Mouse (Mus musculus) CD4-positive, CD25-positive, alpha-beta regulatory T cell, adult 4 months (primary cell): ENCODE results near the gene Erbb4. TPM values are rescaled to one million over a fixed set of nuclear protein-coding genes. Genes with fewer than 3 reads are reported as not detected.

ENCODE experiments used
- ATAC-seq: one replicate; pipeline ENCODE4 v1.8.0; 2017
- polyA plus RNA-seq, 2 experiments: library from polyadenylated mRNA; unstranded; fragments of 100-300 nt; shearing (Covaris generic); gene quantifications; one replicate each; pipeline ENCODE4 v1.2.1; 2017

Gene Erbb4
- polyA plus RNA-seq, 2 experiments from 2014 or later, result not detected

DNA sequence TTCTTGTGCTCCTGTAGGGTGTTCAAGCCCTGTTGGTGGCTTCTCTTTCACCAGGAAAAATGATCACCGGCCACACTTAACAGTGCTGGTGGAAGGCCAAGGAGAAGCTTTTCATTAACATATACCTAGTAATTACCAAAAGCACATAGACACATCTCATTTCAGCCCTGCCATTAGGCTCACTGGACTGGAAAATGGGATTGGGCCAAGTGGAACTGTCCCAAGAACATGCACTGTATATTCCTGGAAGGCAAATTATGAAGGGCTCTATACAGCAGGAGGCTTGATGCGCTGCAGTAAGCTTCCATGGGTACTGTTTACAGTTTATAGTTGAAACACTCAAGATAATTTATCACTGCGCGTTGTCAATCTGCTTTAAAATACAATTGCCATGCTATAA, 248.4 kb downstream of the Erbb4 start:
- no peak for ATAC-seq

DNA sequence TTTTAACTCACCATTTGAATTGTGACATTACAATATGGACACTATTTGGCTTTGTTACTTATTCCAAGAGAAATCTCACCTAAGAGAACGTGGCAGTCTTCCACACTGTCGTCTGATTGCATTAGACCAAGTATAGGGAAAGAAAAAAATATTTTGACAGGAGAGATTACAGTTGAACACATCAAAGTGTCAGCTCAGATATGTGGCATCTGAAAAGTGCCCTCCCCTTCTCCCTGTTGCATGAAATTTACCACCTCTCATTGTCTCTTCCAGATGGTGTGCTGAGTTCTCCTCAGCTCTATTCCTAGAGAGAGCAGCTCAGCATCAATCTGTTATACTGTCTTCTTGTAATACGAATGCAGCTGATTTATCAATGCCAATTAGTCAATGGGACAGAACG, 268.5 kb downstream of the Erbb4 start:
- ATAC-seq, result no peak

DNA sequence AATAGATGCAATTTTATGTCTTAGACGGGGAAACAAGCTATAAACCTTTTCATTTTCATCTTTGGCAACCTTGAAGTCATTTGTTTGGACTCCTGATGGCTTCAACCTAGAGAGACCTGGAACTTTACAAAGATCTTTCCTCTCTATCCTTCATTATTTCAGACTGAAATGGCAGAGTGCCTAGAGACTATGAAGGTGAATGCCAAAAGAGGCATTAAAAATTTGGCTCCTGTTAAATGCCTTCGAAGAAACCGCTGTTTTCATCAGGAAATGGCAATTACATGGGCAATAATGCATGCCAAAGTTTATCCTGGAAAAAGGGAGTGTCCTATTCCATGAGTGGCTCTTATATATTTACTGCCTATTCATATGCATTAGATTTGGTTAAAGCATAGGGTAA, 273.2 kb downstream of the Erbb4 start:
- ATAC-seq, result no peak

DNA sequence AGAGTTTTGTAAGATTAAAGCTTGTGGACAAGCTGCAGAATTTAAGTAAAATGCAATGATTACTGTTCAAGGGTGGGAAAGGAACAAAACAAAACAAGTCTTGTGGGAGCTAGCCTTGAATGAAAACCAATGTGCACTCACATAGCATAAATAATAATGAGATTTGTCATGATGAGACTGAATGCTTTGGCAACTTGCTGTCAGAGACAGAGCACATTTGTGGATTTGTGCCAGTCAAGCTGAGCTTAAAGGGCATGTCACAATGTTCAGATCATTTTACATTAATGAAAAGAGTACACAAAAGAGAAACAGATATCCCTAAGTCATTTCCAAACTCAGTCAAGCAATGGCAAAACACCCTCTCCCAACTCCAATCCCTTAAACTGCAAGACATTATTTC, 275.8 kb downstream of the Erbb4 start:
- no peak for ATAC-seq

DNA sequence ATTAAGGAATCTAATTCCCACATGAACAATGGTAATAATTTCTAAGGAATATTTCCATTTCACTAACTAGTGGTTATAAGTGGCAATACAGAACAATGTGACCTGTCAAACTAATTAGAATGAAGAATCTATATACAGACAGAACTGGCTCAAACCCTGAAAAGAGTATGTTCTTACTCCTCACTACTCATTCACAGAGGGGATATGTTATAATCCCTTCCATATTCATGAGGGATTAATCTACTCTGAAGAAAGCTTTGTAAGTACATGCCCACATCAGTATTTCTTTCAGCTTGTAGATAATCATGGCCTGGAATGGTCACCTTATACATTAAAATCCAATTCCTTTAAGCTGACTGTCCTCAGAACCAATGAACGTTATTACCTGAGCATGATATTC, 276.3 kb downstream of the Erbb4 start:
- no peak for ATAC-seq

DNA sequence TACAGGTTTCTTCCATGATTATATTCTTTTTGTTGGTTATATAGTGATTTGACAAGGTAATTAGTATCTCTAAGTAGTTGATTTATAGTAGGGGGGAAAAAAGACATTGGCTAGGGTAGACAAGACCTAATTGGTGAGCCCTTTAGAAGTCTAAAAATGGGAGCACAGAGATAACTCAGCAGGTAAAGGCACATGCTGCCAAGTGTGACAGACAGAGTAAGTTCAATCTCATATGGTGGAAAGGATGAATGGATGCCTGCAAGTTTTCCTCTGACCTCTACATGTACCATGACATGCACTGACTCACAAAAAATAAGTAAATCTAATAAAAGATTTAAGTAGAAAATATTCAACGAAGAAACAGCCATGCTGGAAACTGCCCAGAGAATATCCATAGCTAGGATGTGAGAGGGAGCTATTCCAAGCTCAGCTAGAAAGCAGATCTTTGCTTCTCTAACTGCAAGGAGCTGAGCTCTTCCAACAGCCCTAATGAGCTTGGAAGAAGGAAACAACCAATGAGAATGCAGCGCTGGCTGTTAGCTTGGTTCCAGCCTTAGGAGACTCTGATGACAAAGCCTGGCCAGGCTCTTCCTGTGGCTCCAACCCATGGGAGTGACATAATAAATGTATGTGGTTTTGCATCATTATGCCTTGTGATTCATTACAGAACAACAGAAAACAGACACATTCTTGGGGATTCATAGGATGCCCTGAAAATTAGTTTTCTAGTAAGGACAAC, 277.2 kb downstream of the Erbb4 start:
- ATAC-seq, result no peak

DNA sequence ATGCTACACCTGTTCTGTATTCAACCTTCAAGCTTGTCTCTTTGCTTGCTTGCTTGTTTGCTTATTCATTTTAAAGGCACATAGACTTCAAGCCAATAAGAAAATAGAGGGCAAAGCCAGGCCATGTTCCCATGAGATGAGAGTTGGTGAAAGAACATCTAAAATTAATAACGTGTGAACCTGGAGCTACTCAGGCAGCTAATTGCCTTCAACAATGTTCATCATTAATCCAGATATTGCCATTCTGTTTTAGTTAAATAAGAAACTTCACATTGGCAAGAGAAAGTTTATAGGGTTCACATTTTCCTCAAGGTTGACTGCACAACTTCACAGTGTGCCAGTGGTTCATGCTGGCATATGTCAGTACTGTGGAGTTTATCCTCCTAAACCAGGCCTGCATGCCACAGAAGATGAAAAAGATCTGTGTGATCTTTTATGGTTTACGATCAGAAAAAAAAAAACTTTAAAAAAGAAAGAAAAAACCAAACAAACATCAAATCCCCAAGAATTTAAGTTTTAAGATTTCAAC, 284.7 kb downstream of the Erbb4 start:
- no peak for ATAC-seq

DNA sequence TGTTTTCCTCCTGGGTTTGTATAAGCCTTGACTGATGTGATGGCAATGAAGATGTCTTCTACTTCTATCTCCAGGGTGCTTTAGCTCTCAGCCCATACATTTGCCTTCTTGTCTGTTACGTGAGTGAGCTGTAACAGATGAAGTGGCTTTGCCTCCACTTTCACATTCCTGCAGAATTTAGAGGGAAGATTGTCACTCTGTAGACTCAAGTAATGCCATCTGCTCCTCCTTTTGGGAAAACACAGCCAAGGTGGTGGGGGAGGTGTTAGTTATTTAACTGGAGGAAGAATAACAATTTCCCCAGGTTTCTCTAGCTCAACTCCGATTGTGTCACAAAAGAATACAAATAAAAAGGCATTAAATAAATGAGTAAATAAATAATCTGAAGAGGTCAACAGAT, 301.1 kb downstream of the Erbb4 start:
- no peak for ATAC-seq

DNA sequence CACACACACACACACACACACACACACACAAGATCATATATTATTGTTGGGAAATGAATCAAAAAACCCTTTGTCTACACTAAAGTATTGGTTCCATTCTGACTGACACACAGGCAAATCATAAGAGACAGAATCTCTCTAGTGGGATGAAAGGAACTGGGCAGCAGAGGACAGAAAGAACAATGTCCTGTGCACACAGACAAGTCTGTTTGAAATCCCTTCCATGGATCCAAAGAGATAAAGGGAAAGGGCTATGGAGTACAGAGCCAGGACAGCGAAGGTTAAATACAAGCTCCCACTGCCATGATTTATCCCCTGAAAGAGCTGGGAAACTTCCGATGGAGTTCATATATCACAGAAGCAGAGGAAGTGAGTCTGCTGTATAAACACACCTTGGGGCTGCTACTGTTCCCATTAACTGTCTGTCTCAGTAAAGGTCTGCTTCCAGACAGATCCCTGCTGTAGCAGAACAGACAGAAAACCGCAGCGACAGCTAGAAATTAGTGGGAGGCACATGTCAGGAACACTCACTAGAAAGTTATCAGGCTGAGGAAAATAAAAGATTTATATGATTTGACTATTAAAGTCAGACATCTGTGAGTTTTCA, 320.3 kb downstream of the Erbb4 start:
- ATAC-seq, result no peak

DNA sequence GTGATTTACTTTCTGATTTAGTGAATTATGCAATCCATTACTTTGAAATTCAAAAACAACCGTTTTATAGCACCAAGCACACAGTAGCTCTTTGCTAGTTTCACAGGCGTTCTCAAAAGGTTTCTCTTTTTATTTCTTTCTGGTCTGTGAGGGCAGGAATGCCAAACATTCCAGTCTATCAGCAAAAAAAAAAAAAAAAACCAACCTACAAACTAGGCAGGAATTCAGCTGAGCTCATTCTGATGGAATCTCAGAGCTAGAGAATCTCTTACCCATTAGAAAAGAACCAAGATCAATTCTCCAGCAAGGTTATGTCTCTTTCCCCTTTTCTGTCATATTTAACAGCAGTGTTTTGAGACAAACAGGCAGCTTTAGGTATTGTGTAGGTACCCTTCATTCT, 327.2 kb downstream of the Erbb4 start:
- ATAC-seq, result no peak

DNA sequence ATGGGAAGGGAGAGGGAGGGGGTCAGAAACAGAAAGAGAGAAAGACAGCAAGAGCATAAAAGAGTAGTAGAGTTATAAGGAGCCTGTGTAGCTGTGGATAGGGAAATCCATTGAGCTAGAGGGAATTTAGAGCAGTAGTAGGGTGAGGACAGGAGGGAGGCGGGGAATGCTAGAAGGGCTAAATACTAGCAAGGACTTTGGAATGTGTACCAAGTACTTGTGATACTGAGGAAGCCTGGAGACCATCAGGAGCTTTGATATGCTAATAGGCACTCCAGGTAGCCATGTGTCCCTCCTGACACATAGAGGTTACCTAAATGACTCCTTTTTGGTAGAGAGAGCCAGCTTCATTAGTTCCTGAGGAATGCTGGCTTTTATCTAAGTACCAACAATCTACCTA, 327.8 kb downstream of the Erbb4 start:
- ATAC-seq, result no peak

DNA sequence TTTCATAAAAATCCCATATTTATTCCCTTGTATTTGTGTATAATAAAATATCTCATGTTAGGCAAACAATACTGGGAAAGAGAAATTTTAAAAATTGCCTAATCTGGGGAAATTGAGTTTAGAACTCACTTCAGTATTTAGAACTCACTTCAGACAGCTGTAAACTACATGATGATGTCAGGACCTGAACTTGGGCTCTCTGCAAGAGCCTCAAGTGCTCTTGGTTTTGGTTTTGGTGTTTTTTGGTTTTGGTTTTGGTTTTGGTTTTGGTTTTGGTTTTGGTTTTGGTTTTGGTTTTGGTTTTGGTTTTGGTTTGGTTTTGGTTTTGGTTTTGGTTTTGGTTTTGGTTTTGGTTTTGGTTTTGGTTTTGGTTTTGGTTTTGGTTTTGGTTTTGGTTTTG, 341.8 kb downstream of the Erbb4 start:
- ATAC-seq, result peak; percentile 68

DNA sequence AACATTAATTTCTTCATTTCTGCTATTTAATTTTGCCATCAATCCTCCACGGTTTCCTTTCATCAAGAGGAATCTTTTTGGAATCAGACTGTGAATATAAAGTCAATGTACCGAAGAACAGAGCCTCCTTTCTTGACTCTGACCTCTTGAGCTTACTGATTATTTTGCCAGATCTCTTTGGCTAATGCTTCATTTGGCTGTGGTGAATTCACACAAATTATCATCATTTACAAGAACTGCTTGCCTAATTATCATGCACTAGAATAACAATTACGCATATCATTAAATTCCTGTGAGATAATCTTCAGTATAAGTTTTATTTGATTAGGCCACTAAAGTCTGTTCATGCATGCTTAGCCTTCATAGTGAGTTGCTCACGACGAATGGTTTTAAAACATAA, 345.4 kb downstream of the Erbb4 start:
- no peak for ATAC-seq

DNA sequence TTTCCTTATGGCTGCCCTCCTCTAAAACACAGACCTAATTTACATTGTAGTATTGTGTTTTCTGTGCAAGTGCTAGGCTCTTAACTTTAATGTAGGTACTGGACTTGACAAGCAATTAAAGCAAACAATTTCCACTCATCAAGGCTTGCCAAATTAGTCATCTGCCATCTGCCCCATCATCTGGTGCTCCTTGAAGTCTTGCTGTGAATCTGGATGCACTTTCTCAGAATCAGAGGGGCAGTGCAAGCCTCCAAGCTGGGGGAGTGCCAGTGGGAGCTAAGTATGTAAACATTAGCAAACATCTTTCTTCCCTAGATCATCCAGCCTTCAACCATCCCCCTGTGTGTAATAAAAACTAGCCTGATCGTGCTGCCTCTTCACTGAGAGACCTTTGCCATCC, 358.9 kb downstream of the Erbb4 start:
- ATAC-seq, result no peak

DNA sequence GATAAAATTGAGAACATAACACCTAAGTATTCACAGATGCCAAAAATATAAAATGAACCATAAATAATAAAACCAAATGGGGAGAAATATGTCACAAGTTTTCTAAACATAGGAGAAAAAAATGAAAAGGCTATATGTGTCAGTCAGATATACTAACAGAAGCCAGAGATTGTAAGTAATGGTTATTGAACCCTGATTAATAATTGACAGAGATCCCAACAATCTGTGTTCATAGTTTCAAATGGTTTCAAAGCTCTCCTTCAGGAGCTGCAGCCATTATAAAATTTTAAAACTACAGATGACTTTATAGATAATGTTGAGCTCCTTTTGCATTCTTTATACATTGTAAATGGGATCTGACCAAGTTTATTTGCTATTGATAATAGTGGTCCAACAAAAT, 426.4 kb downstream of the Erbb4 start:
- ATAC-seq, result no peak

DNA sequence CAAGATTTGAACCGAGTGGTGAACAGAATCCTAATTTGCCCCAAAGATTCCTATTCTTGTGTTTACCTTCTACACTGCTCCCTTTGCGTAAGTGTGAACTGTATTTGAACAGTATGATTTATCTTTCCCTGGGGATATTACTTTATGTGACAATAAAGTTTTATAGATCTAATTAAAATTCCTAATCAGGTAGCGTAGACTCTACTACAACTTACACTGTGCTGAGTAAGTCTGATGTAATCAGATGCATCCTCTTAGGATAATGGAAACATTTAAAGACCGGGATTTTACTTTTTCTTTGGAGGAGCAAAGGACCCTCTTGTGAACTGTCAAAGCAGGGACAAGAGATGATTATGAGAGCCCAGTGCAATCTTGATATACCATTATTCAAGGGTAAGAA, 433.2 kb downstream of the Erbb4 start:
- no peak for ATAC-seq

DNA sequence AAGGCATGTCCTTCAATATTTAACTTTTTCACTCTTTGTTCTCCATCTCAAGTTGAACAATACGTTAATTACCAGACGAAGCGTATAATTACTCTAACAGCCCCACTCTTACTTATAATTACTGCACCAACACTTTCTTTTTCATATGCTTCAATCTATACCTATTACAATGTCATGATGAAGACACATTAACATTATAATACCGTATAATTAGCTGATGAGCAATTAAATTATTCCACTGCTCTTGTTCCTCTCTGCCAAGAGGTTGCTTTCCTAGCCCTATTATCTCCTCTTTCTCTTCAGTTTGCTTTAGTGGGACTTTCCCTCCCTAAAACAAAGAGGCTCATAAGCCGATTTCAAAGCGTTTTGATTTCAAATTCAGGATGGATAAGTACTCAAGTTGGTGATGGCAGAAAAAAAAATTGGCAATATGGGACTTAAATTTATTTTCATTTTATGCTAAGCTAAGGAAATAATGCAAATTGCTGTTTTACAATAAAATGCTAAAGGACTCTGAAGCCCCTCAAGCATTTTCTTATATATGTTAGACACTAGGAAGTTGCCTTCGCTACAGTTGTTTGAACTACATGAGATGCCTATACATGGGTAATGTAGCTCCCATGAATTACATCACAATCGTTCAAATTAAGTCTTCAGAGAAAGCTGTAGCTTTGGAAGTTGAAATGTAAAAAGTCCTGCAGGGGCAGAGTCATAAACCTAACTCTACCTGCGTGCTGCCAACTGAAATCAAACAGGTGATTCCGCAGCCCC, 440.8 kb downstream of the Erbb4 start:
- ATAC-seq, result no peak

DNA sequence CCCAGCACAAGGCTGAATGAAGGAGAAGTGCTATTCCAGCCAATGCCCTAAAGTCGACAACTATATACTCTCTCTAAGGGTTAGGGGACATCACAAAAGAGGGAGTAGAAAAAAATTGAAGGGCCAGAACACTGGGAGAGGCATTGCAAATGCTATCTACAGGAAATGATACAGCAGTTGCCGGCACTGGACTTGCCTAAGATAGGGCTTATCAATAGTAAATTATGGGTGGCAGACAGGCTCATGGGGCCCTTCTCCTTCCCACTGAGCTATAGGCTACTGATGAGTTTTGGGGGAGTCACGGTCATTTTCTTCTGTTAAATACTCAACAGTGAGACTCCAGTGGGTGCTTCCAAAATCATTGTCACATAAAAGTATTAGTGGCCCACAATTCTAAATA, 517.4 kb downstream of the Erbb4 start:
- ATAC-seq, result no peak

DNA sequence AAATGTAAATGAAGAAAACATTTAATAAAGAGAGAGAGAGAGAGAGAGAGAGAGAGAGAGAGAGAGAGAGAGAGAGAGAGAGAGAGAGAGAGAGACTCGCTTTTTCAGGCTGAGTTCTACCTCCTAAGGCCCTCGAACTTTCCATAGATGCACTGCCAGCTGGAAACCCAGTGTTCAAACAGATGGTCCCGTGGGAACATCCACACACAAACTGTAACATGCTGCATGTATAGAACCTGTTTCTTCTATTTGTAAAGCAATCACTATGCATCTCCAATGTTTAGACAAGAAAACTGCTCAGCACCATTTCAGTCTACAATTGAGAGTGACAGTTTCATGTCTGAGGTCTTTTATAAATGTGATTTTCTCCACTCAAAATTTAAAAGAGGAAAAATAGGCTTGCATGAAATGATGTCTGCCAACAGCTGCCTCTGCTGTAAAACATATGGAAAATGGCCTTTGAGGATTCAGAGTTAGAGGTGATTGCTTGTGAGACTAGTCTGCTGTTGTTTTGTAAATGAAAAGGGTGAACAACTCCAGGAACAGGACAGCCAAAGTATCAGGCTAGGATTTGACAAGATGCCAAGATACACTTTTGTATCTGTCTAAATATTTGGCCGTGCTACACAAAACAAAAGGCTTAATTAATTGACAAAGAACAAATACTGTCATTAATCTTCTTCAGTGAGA, 533.9 kb downstream of the Erbb4 start:
- ATAC-seq, result no peak

DNA sequence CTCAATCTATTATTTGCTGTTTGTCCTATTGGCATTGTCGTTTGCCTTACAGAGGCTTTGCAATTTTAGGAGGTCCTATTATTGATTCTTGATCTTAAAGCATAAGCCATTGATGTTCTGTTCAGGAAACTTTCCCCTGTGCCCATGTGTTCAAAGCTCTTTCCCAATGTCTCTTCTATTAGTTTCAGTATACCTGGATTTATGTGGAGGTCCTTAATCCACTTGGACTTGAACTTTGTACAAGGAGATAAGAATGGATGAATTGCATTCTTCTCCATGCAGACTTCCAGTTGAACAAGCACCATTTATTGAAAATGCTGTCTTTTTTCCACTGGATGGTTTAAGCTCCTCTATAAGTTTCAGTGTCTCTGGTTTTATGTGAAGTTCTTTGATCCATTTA, 536.9 kb downstream of the Erbb4 start:
- no peak for ATAC-seq

DNA sequence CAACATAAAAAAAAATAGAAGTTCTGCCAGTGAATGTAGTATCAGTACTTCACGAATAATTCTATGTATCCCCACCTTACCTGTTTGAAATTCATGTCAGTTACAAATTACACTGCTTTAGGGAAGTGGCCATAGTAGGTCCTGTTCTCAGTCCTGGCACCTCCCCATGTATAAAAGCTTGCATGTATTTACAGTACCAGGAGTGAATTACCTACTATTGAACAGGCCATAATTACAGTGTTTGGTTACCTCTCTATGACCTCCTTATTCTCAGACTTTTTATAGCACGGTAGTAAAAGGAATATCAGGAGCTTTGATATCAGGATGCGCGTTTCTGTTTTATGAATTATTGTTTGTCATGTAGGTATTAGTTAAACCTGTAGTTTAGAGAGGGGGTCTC, 564.9 kb downstream of the Erbb4 start:
- ATAC-seq, result no peak

DNA sequence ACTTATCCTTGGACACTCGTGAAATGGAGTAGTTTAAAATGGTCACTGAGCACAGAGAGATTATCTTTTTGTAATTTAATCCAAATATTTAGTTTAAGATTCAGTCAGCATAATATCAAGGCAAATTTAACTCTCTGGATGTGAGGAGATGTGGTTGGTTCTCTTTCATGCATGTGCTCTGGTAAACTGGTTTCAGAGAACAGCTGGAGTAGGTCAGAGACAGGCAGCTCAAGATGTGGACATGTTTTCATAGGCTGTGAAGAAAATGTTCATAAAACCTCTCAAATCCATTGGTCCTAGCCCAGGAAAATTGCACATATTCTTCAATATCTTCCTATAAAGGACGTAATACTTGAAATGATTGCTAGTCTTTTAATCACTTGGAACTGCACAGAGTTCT, 590.0 kb downstream of the Erbb4 start:
- ATAC-seq, result no peak

DNA sequence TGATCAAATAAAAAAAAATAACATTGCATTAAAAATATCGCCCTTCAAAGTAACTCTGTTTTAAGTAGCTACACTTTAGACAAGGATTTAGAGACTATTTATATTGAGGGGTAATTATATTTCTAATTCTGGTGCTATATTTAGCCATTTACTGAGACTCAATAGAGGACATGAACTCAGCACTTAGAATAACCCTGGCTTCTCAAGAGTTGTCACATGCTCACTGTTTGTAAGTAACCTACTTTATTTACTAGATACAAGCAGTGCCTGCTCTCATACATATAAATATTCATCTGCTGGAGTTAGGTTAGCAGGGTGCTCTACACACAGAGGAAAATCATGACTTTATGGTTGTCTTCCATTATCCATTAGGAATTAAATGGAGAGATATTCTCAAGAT, 604.0 kb downstream of the Erbb4 start:
- ATAC-seq, result no peak
